Mouse (Mus musculus): ENCODE data around the gene Olfr988. TPM values are rescaled to one million over a fixed set of nuclear protein-coding genes. Genes with fewer than 3 reads are reported as not detected.
"Not testable (repeated sequence)": the region's sequence is repeated elsewhere in the genome, so short reads cannot be mapped to it uniquely, and the experiment has no call there.

The Olfr988 gene
- total RNA-seq (2021) = not detected
- long read RNA-seq, experiment 1 = 0 reads
- long read RNA-seq, experiment 2 = 0 reads

GRCm38 (mm10) chr2:85363127-85363526 lies at the start of gene Olfr988:
Gene Olfr988, minus strand, starts transcription at chr2:85363227.
- DNase-seq (ENCODE audit: low spot score in 2 of 2) = not testable (repeated sequence)

GRCm38 (mm10) chr2:85409369-85409768 lies 46.3 kb upstream of the Olfr988 start, which contains the start of gene Olfr992:
Gene Olfr992, minus strand, starts transcription at chr2:85409469.
- DNase-seq (ENCODE audit: low spot score in 2 of 2) = no peak

- DNase-seq (ENCODE audit: low spot score in 2 of 2) = no peak
These were observed 23.1 kb downstream of the Olfr988 start for GRCm38 (mm10) chr2:85339972-85340371.

GRCm38 (mm10) chr2:85339215-85339614 lies 23.8 kb downstream of the Olfr988 start, which contains the start of gene Olfr987:
Gene Olfr987, minus strand, starts transcription at chr2:85339315.
- not testable (repeated sequence) for DNase-seq (ENCODE audit: low spot score in 2 of 2)

- DNase-seq (ENCODE audit: low spot score in 2 of 2) = no peak
These were observed 43.9 kb downstream of the Olfr988 start for GRCm38 (mm10) chr2:85319106-85319505.

Other genes starting within 250 kb of the Olfr988 start
- under 1 TPM; 0.09 to 0.12 TPM for gene Aplnr, start 227.0 kb downstream of the Olfr988 start, total RNA-seq (2021)
- gene Lrrc55, start 166.0 kb downstream of the Olfr988 start, total RNA-seq (2021) = 10 to 100 TPM; 27.2 to 36.9 TPM
- not detected for gene Olfr987, start 23.9 kb downstream of the Olfr988 start, total RNA-seq (2021)
- gene Olfr992, start 46.2 kb upstream of the Olfr988 start, total RNA-seq (2021) = not detected
- gene Olfr993, start 51.6 kb upstream of the Olfr988 start, total RNA-seq (2021) = not detected
- gene Olfr994, start 73.2 kb upstream of the Olfr988 start, total RNA-seq (2021) = not detected
- not detected for gene Olfr995, start 80.4 kb upstream of the Olfr988 start, total RNA-seq (2021)
- not detected for gene 4833423E24Rik, start 155.8 kb upstream of the Olfr988 start, total RNA-seq (2021)
- not detected for gene Olfr996, start 216.0 kb upstream of the Olfr988 start, total RNA-seq (2021)
- gene Olfr998, start 225.7 kb upstream of the Olfr988 start, total RNA-seq (2021) = not detected
- gene Olfr1000, start 248.7 kb upstream of the Olfr988 start, total RNA-seq (2021) = not detected